Mouse (Mus musculus) forebrain, embryonic 16.5 days (tissue): ENCODE results near the gene Bcar3. TPM values are rescaled to one million over a fixed set of nuclear protein-coding genes. Genes with fewer than 3 reads are reported as not detected.

Source experiments
- ATAC-seq: fragments of 200-750 bp; cut with Nextera tagmentation; 2 replicates; pipeline ENCODE4 v1.8.0; 2017; ENCODE audit warnings: mild to moderate bottlenecking, moderate library complexity
- H3K27ac ChIP-seq: fragments of 300-500 bp; sonication (generic); 2 replicates; pipeline ENCODE4 v1.5.1; 2014; ENCODE audit warnings: low read length, control low read depth
- H3K27me3 ChIP-seq: fragments of 300-500 bp; sonication (generic); replicated peaks from 2 replicates; pipeline ENCODE4 v1.6.1; 2014; ENCODE audit warnings: low read length; ENCODE audit not compliant: control insufficient read depth, insufficient read depth
- H3K36me3 ChIP-seq: fragments of 300-500 bp; sonication (generic); 2 replicates; pipeline ENCODE4 v1.6.1; 2014; ENCODE audit not compliant: control insufficient read depth, insufficient read depth
- H3K4me1 ChIP-seq: fragments of 300-500 bp; sonication (generic); replicated peaks from 2 replicates; pipeline ENCODE4 v1.6.1; 2014; ENCODE audit warnings: low read length; ENCODE audit not compliant: control insufficient read depth, insufficient read depth
- H3K4me2 ChIP-seq: fragments of 300-500 bp; sonication (generic); 2 replicates; pipeline ENCODE4 v1.6.1; 2014; ENCODE audit warnings: mild to moderate bottlenecking, low read length, control low read depth
- H3K4me3 ChIP-seq: fragments of 300-500 bp; sonication (generic); replicated peaks from 2 replicates; pipeline ENCODE4 v1.5.1; 2014; ENCODE audit warnings: mild to moderate bottlenecking, low read length, control low read depth
- H3K9ac ChIP-seq: fragments of 300-500 bp; sonication (generic); replicated peaks from 2 replicates; pipeline ENCODE4 v1.6.1; 2014; ENCODE audit warnings: low read depth, low read length, control low read depth
- H3K9me3 ChIP-seq: fragments of 300-500 bp; sonication (generic); 2 replicates; pipeline ENCODE4 v1.6.1; 2016; ENCODE audit warnings: low read length; ENCODE audit not compliant: control insufficient read depth
- WGBS: fragments of 180-500 bp; shearing (Covaris S2); extraction: QIAGEN DNeasy Blood & Tissue Kit; methylation state at CpG from one replicate; pipeline ENCODE4 v1.1.7; 2014; 5-methylcytosine and 5-hydroxymethylcytosine counted together
- polyA plus RNA-seq: library from polyadenylated mRNA; unstranded; fragments of >200 nt; fragmentation: Nextera tagmentation; extraction: Ambion mirVana; gene quantifications from 2 replicates; pipeline ENCODE4 v1.2.1, GENCODE M21; 2015

The Bcar3 gene
- polyA plus RNA-seq, 1 experiment from 2014 or later = 5.3 TPM

GRCm38 (mm10) chr3:122324528-122324927 is 30.6 kb downstream of the Bcar3 start:
- WGBS = 96% methylated on average over 3 of the region's 3 CpGs
- no peaks in the 10 kb centered on the region for H3K36me3 ChIP-seq
- ATAC-seq = no peak
- no peak overlapping the region for H3K27ac ChIP-seq
- H3K27me3 ChIP-seq = no peaks in the 10 kb centered on the region
- H3K4me1 ChIP-seq = no peaks in the 10 kb centered on the region
- no peaks in the 10 kb centered on the region for H3K9me3 ChIP-seq
- no peak overlapping the region for H3K4me3 ChIP-seq
- H3K9ac ChIP-seq = no peak overlapping the region
- no peak overlapping the region for H3K4me2 ChIP-seq

GRCm38 (mm10) chr3:122330484-122330883 is 36.5 kb downstream of the Bcar3 start:
- WGBS = 84% methylated on average over 12 of the region's 12 CpGs
- Histone ChIP-seq H3K4me1 (no peaks in the 10 kb centered on the region), H3K4me3 (no peak overlapping the region), H3K4me2 (no peak overlapping the region), H3K27me3 (no peaks in the 10 kb centered on the region), H3K9me3 (no peaks in the 10 kb centered on the region), H3K9ac (no peak overlapping the region), H3K27ac (no peak overlapping the region), H3K36me3 (no peaks in the 10 kb centered on the region)
- no peak for ATAC-seq

- Histone ChIP-seq H3K9ac (no peak overlapping the region), H3K4me1 (no peaks in the 10 kb centered on the region), H3K36me3 (no peaks in the 10 kb centered on the region), H3K9me3 (no peaks in the 10 kb centered on the region), H3K4me3 (no peak overlapping the region), H3K4me2 (no peak overlapping the region), H3K27me3 (no peaks in the 10 kb centered on the region), H3K27ac (no peak overlapping the region)
- no peak for ATAC-seq
- 12% methylated on average over 4 of the region's 4 CpGs for WGBS
Observed at GRCm38 (mm10) chr3:122333493-122333892, 39.6 kb downstream of the Bcar3 start.

GRCm38 (mm10) chr3:122333902-122334301 is 40.0 kb downstream of the Bcar3 start:
- H3K9me3 ChIP-seq = no peaks in the 10 kb centered on the region
- H3K36me3 ChIP-seq = no peaks in the 10 kb centered on the region
- no peaks in the 10 kb centered on the region for H3K4me1 ChIP-seq
- no peak for ATAC-seq
- H3K9ac ChIP-seq = no peak overlapping the region
- no peaks in the 10 kb centered on the region for H3K27me3 ChIP-seq
- WGBS = 53% methylated on average over 7 of the region's 7 CpGs
- H3K4me3 ChIP-seq = no peak overlapping the region
- no peak overlapping the region for H3K27ac ChIP-seq
- H3K4me2 ChIP-seq = no peak overlapping the region

GRCm38 (mm10) chr3:122334375-122334774 is 40.4 kb downstream of the Bcar3 start:
- no peak overlapping the region for H3K27ac ChIP-seq
- no peak overlapping the region for H3K4me3 ChIP-seq
- ATAC-seq = no peak
- WGBS = 88% methylated on average over 7 of the region's 7 CpGs
- H3K9ac ChIP-seq = no peak overlapping the region
- no peaks in the 10 kb centered on the region for H3K4me1 ChIP-seq
- H3K36me3 ChIP-seq = no peaks in the 10 kb centered on the region
- no peak overlapping the region for H3K4me2 ChIP-seq
- no peaks in the 10 kb centered on the region for H3K27me3 ChIP-seq
- H3K9me3 ChIP-seq = no peaks in the 10 kb centered on the region

GRCm38 (mm10) chr3:122336030-122336429 is 42.1 kb downstream of the Bcar3 start:
- ATAC-seq = no peak
- Histone ChIP-seq H3K27me3 (no peaks in the 10 kb centered on the region), H3K36me3 (no peaks in the 10 kb centered on the region), H3K9ac (no peak overlapping the region), H3K27ac (no peak overlapping the region), H3K4me2 (no peak overlapping the region), H3K4me1 (no peaks in the 10 kb centered on the region), H3K4me3 (no peak overlapping the region), H3K9me3 (no peaks in the 10 kb centered on the region)
- 79% methylated on average over 4 of the region's 4 CpGs for WGBS

- whole genome bisulfite sequencing = 65% methylated on average over 5 of the region's 5 CpGs
- H3K27me3 ChIP-seq = no peaks in the 10 kb centered on the region
- no peak overlapping the region for H3K27ac ChIP-seq
- no peak overlapping the region for H3K9ac ChIP-seq
- no peak overlapping the region for H3K4me3 ChIP-seq
- no peak for ATAC-seq
- no peak overlapping the region for H3K4me2 ChIP-seq
- H3K9me3 ChIP-seq = no peaks in the 10 kb centered on the region
- H3K36me3 ChIP-seq = no peaks in the 10 kb centered on the region
- H3K4me1 ChIP-seq = no peaks in the 10 kb centered on the region
Observed at GRCm38 (mm10) chr3:122337992-122338391, 44.1 kb downstream of the Bcar3 start.

- WGBS = 94% methylated on average over 7 of the region's 7 CpGs
- Histone ChIP-seq H3K4me1 (no peaks in the 10 kb centered on the region), H3K9me3 (no peaks in the 10 kb centered on the region), H3K9ac (no peak overlapping the region), H3K36me3 (no peaks in the 10 kb centered on the region), H3K4me3 (no peak overlapping the region), H3K27ac (no peak overlapping the region), H3K4me2 (no peak overlapping the region), H3K27me3 (no peaks in the 10 kb centered on the region)
- ATAC-seq = no peak
Observed at GRCm38 (mm10) chr3:122338897-122339296, 45.0 kb downstream of the Bcar3 start.

- no peak overlapping the region for H3K27ac ChIP-seq
- no peaks in the 10 kb centered on the region for H3K36me3 ChIP-seq
- no peak overlapping the region for H3K4me3 ChIP-seq
- H3K9me3 ChIP-seq = no peaks in the 10 kb centered on the region
- H3K4me1 ChIP-seq = no peaks in the 10 kb centered on the region
- H3K4me2 ChIP-seq = no peak overlapping the region
- no peak for ATAC-seq
- H3K9ac ChIP-seq = no peak overlapping the region
- 82% methylated on average over 13 of the region's 13 CpGs for WGBS
- no peaks in the 10 kb centered on the region for H3K27me3 ChIP-seq
Observed at GRCm38 (mm10) chr3:122340135-122341068, 46.5 kb downstream of the Bcar3 start.
